Mouse (Mus musculus): Measurements from ENCODE around the gene Tstd1. TPM values are rescaled to one million over a fixed set of nuclear protein-coding genes. Genes with fewer than 3 reads are reported as not detected.
A peak's percentile ranks its signal among the peaks of the same experiment; 100 is the strongest.

Tstd1 gene
- polyA plus RNA-seq, 1 experiment from 2014 or later, result 1.6 TPM

DNA sequence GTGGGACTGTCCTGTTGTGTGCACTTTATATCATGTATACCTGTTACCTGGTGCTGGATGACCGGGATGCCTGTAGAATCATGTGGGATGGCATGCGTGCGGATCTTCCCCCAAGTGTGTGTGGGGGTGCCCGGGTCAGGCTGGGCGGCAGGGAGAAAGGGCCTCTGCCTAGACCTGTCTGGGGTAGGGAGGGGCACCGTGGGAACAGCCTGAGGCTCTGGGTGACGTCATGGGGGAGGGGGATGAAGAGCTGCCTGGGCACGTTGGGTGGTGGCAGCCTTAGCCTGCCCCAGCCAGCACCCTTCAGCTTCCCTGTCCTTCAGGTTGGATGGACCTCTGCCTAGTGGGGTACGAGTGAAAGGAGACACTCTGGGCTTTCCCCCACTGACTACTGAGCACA is 34.3 kb upstream of the Tstd1 start:
- 64% methylated on average over 9 of the region's 9 CpGs for WGBS
- H3K27me3 ChIP-seq (replicated peaks; ENCODE audit: control insufficient read depth, insufficient read depth, low read length), result peaks cover 18% of the 10 kb centered on the region

DNA sequence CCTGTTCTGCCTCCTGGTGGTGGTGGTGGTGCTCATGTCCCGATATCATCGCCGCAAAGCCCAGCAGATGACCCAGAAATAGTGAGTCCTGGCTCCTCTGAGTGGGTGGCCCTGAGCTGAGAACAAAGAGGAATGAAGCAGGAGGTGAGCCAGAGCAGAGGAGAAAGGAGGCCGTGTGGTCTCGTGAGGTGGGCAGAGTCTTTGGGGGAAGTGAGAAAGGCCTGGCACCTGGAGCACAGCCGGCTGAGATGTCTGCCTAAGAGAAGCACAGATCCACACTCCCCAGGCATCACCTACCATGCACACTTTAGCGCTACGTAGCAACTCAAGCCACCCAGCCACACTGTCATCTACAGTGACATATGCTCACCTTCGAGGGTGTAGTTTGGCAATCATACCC is 33.5 kb upstream of the Tstd1 start:
- Histone ChIP-seq H3K27ac (ENCODE audit: low read depth, low read length) (no peak overlapping the region), H3K4me2 (no peak overlapping the region), H3K9ac (ENCODE audit: low read depth, low read length) (no peak overlapping the region), H3K36me3 (ENCODE audit: control insufficient read depth, insufficient read depth, low read length) (no peaks in the 10 kb centered on the region), H3K9me3 (ENCODE audit: control insufficient read depth, low read length) (no peaks in the 10 kb centered on the region), H3K27me3 (replicated peaks; ENCODE audit: control insufficient read depth, insufficient read depth, low read length) (peaks cover 11% of the 10 kb centered on the region), H3K4me1 (replicated peaks; ENCODE audit: control insufficient read depth, insufficient read depth, low read length) (no peaks in the 10 kb centered on the region; the same call in none of the 2 replicates), H3K4me3 (ENCODE audit: low read depth, low read length) (no peak overlapping the region)
- no peak for ATAC-seq (replicated peaks; ENCODE audit: low FRiP score)
- DNase-seq (ENCODE audit: low spot score), result no peak
- 60% methylated on average over 9 of the region's 9 CpGs for WGBS

More for the DNA sequence above, 34.3 kb upstream of the Tstd1 start:
- Histone ChIP-seq H3K9ac (ENCODE audit: low read depth, low read length) (no peak overlapping the region), H3K4me3 (ENCODE audit: low read depth, low read length) (no peak overlapping the region), H3K36me3 (ENCODE audit: control insufficient read depth, insufficient read depth, low read length) (no peaks in the 10 kb centered on the region), H3K4me1 (replicated peaks; ENCODE audit: control insufficient read depth, insufficient read depth, low read length) (peaks cover 6% of the 10 kb centered on the region; the same call in 1 of the 2 replicates), H3K27ac (ENCODE audit: low read depth, low read length) (no peak overlapping the region), H3K4me2 (no peak overlapping the region), H3K9me3 (ENCODE audit: control insufficient read depth, low read length) (no peaks in the 10 kb centered on the region)
- ATAC-seq (replicated peaks; ENCODE audit: low FRiP score) (no peak), DNase-seq (ENCODE audit: low spot score) (no peak)

DNA sequence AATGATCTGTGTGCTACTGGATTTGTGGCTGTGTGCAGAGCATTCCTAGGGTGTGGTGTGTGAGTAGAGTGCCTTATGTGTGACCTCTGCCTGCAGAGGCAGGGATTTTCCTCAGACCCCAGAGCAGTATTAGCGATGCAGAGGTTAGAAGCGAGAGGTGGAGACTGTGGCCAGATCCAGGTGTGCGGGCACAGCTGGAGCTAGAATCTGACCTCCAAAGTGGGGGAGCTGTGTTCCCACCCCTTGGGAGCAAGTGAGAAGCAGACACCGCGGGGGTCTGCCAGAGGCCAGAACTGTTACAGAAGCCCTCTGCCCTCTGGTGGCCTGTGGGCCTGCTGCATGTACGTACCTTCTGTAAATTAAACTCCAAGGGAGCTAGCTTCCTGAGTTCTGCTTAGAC is 31.6 kb upstream of the Tstd1 start:
- H3K9ac ChIP-seq (ENCODE audit: low read depth, low read length), result no peak overlapping the region
- 28% methylated on average over 6 of the region's 6 CpGs for WGBS
- no peaks in the 10 kb centered on the region; the same call in none of the 2 replicates for H3K4me1 ChIP-seq (replicated peaks; ENCODE audit: control insufficient read depth, insufficient read depth, low read length)
- no peaks in the 10 kb centered on the region for H3K9me3 ChIP-seq (ENCODE audit: control insufficient read depth, low read length)
- H3K4me3 ChIP-seq (ENCODE audit: low read depth, low read length), result no peak overlapping the region
- no peaks in the 10 kb centered on the region for H3K36me3 ChIP-seq (ENCODE audit: control insufficient read depth, insufficient read depth, low read length)
- ATAC-seq (replicated peaks; ENCODE audit: low FRiP score), result no peak
- H3K4me2 ChIP-seq, result no peak overlapping the region
- H3K27ac ChIP-seq (ENCODE audit: low read depth, low read length), result no peak overlapping the region
- no peak for DNase-seq (ENCODE audit: low spot score)
- 0 out of 2 replicates have a peak, but pooled peaks cover 3% of the 10 kb centered on the region for H3K27me3 ChIP-seq (replicated peaks; ENCODE audit: control insufficient read depth, insufficient read depth, low read length)

DNA sequence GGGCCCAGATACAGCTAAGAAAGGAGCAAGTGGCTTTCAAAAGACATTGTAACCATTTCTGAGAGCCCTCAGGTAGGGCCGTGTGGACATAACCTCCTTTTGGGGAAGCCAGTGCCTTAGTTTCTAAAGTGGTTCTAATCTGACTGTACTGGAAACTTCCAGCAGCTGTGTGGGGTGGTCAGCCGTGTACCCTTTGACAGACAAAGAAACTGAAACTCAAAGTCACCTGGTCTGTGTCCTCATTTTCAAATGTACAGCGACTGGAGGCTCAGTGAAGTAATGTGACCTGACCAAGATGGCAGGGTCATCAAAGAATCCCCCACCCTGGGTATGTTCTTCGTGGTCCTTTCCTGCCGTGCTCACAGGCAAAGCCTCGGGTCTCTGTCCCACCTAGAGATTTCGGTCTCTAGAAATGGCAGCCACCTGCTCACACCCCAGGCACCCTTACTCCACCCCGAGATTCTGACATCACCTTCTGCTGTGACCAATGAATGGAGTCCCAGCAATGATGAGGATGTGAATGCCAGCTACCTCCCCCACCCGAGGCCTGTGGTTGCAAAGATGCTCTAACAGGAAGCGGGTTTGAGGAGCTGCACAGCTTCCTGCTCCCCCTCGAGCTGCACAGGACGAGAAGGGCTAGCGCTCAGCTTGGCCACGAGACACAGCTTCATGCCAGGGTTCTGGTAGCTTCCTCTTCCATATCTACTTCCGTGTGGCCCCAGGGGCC is 30.1 kb upstream of the Tstd1 start, which contains the start of gene Arhgap30:
Gene Arhgap30, plus strand, starts transcription at position 579 of the 727 bp plus-strand sequence.
- Histone ChIP-seq H3K27ac (ENCODE audit: low read depth, low read length) (no peak within 1 kb of the TSS), H3K9me3 (ENCODE audit: control insufficient read depth, low read length) (no peaks in the 10 kb centered on the region), H3K27me3 (replicated peaks; ENCODE audit: control insufficient read depth, insufficient read depth, low read length) (no peaks in the 10 kb centered on the region), H3K36me3 (ENCODE audit: control insufficient read depth, insufficient read depth, low read length) (no peaks in the 10 kb centered on the region), H3K4me3 (ENCODE audit: low read depth, low read length) (peak within 1 kb of the TSS; percentile 35), H3K4me2 (peak within 1 kb of the TSS; percentile 61), H3K4me1 (replicated peaks; ENCODE audit: control insufficient read depth, insufficient read depth, low read length) (no peaks in the 10 kb centered on the region; the same call in none of the 2 replicates), H3K9ac (ENCODE audit: low read depth, low read length) (peak within 1 kb of the TSS; percentile 43)
- WGBS, result 49% methylated on average over 15 of the region's 15 CpGs
- DNase-seq (ENCODE audit: low spot score), result no peak
- peak; percentile 55 for ATAC-seq (replicated peaks; ENCODE audit: low FRiP score)

DNA sequence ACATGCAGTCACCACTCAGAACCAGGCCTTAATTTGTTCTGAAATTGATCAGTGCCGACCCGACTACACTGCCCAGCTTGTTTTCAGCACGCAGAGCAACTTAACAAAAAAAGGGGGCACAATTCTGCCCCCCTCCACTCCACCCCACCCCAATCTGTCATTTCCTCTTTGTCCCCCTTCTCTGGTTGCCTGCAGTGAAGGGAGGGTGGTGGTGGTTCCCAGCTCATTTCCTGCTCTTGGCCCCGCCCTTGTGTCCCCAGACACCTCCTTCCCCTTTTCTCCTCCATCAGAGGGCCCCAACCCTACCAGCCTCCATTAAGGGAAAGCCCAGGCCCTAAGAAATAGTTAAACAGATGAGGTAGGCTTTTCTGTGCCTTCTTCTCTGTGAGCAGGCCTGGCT is 28.6 kb upstream of the Tstd1 start:
- H3K4me2 ChIP-seq, result peak overlapping the region; percentile 61

DNA sequence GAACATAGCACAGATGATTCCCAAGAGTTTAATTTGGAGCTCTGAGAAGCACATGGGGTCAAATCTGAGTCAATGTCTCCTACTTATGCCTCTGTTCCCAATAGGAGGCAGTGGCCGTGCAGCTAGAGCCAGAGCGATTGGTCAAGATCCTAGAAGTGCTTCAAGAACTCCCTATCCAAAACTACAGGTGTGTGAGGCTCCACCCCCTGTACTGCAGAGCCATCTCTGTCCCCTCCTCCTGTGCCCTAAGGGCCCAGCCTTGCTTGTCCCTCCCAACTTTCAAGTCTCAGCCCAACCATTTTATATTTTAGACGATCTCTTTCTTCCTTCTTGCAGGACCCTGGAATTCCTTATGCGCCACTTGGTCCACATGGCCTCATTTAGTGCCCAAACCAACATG is 16.9 kb upstream of the Tstd1 start:
- ATAC-seq (replicated peaks; ENCODE audit: low FRiP score), result no peak
- Histone ChIP-seq H3K36me3 (ENCODE audit: control insufficient read depth, insufficient read depth, low read length) (no peaks in the 10 kb centered on the region), H3K27me3 (replicated peaks; ENCODE audit: control insufficient read depth, insufficient read depth, low read length) (no peaks in the 10 kb centered on the region), H3K4me3 (ENCODE audit: low read depth, low read length) (no peak overlapping the region), H3K9me3 (ENCODE audit: control insufficient read depth, low read length) (no peaks in the 10 kb centered on the region), H3K27ac (ENCODE audit: low read depth, low read length) (no peak overlapping the region), H3K4me1 (replicated peaks; ENCODE audit: control insufficient read depth, insufficient read depth, low read length) (no peaks in the 10 kb centered on the region), H3K4me2 (no peak overlapping the region), H3K9ac (ENCODE audit: low read depth, low read length) (no peak overlapping the region)
- no peak for DNase-seq (ENCODE audit: low spot score)
- 75% methylated on average over 4 of the region's 4 CpGs for WGBS

More for the DNA sequence above, 28.6 kb upstream of the Tstd1 start:
- peak; percentile 46; the same call in 1 of the 2 replicates for ATAC-seq (replicated peaks; ENCODE audit: low FRiP score)
- 46% methylated on average over 4 of the region's 4 CpGs for whole genome bisulfite sequencing
- no peak for DNase-seq (ENCODE audit: low spot score)
- H3K9ac ChIP-seq (ENCODE audit: low read depth, low read length), result no peak overlapping the region; the same call in 1 of the 2 replicates
- H3K9me3 ChIP-seq (ENCODE audit: control insufficient read depth, low read length), result no peaks in the 10 kb centered on the region
- peak overlapping the region; percentile 35 for H3K4me3 ChIP-seq (ENCODE audit: low read depth, low read length)
- H3K36me3 ChIP-seq (ENCODE audit: control insufficient read depth, insufficient read depth, low read length), result no peaks in the 10 kb centered on the region
- no peaks in the 10 kb centered on the region; the same call in none of the 2 replicates for H3K4me1 ChIP-seq (replicated peaks; ENCODE audit: control insufficient read depth, insufficient read depth, low read length)
- H3K27me3 ChIP-seq (replicated peaks; ENCODE audit: control insufficient read depth, insufficient read depth, low read length), result no peaks in the 10 kb centered on the region
- H3K27ac ChIP-seq (ENCODE audit: low read depth, low read length), result no peak overlapping the region

DNA sequence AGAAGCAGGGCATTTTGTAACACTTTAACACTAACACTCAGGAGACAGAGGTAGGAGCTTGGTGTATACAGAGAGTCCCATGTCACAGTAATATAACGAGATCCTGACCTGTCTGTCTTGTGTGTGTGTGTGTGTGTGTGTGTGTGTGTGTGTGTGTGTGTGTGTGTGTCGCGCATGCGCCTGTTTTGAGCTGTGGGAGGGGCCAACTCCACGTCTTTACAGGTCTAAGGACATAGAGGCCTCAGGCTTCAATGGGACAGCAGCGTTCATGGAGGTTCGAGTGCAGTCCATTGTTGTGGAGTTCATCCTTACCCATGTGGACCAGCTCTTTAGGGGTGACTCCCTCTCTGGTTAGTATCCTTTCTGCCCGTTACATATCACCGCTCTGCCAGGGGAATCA is 15.7 kb upstream of the Tstd1 start:
- no peak overlapping the region for H3K27ac ChIP-seq (ENCODE audit: low read depth, low read length)
- H3K36me3 ChIP-seq (ENCODE audit: control insufficient read depth, insufficient read depth, low read length), result no peaks in the 10 kb centered on the region
- no peak overlapping the region for H3K4me3 ChIP-seq (ENCODE audit: low read depth, low read length)
- no peaks in the 10 kb centered on the region for H3K27me3 ChIP-seq (replicated peaks; ENCODE audit: control insufficient read depth, insufficient read depth, low read length)
- no peak for ATAC-seq (replicated peaks; ENCODE audit: low FRiP score)
- no peak overlapping the region for H3K9ac ChIP-seq (ENCODE audit: low read depth, low read length)
- H3K4me2 ChIP-seq, result no peak overlapping the region
- 82% methylated on average over 7 of the region's 9 CpGs for WGBS
- H3K9me3 ChIP-seq (ENCODE audit: control insufficient read depth, low read length), result no peaks in the 10 kb centered on the region
- no peak for DNase-seq (ENCODE audit: low spot score)
- no peaks in the 10 kb centered on the region for H3K4me1 ChIP-seq (replicated peaks; ENCODE audit: control insufficient read depth, insufficient read depth, low read length)

DNA sequence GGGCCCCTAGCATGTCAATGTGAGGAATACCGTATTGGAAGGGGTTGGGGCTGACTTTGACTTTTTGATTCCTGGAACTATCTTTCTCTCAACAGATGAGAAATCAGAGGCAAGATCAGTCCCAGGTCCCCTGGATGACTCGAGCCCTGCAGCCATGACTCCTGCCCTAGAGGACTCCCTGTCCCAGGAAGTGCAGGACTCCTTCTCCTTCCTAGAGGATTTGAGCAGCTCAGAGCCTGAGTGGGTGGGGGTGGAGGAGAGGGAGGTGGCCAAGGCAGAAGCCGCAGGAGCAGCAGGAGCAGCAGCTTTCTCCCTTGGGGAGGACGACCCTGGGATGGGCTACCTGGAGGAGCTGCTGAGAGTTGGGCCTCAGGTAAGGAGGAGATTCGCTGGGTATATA is 11.4 kb upstream of the Tstd1 start:
- no peak overlapping the region for H3K4me3 ChIP-seq (ENCODE audit: low read depth, low read length)
- no peak overlapping the region for H3K27ac ChIP-seq (ENCODE audit: low read depth, low read length)
- ATAC-seq (replicated peaks; ENCODE audit: low FRiP score), result no peak
- no peaks in the 10 kb centered on the region for H3K27me3 ChIP-seq (replicated peaks; ENCODE audit: control insufficient read depth, insufficient read depth, low read length)
- WGBS, result 81% methylated on average over 5 of the region's 5 CpGs
- H3K9ac ChIP-seq (ENCODE audit: low read depth, low read length), result no peak overlapping the region
- H3K9me3 ChIP-seq (ENCODE audit: control insufficient read depth, low read length), result no peaks in the 10 kb centered on the region
- no peaks in the 10 kb centered on the region for H3K4me1 ChIP-seq (replicated peaks; ENCODE audit: control insufficient read depth, insufficient read depth, low read length)
- no peaks in the 10 kb centered on the region for H3K36me3 ChIP-seq (ENCODE audit: control insufficient read depth, insufficient read depth, low read length)
- DNase-seq (ENCODE audit: low spot score), result no peak
- H3K4me2 ChIP-seq, result no peak overlapping the region

DNA sequence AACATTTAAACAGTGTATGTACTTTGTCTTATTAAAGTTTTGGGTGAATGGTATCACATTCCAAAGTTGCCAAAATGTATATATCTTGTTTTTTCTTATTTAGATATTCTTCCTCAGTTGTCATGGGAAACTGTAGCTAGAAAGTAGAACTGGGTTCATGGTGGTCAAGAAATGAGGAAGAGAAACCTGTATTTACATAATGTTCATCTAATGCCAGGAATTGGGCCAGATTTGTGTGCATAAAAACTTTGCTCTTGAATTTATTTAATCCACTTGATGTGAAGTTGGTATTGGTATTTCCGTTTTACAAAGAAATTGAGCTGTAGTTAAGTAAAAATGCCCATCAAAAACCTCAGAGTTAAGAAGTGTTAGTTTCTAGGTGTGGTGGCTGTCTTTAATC is 8.4 kb upstream of the Tstd1 start:
- Histone ChIP-seq H3K9me3 (ENCODE audit: control insufficient read depth, low read length) (no peaks in the 10 kb centered on the region), H3K36me3 (ENCODE audit: control insufficient read depth, insufficient read depth, low read length) (0 out of 2 replicates have a peak, but pooled peaks cover 2% of the 10 kb centered on the region), H3K27ac (ENCODE audit: low read depth, low read length) (no peak overlapping the region), H3K4me2 (no peak overlapping the region), H3K4me1 (replicated peaks; ENCODE audit: control insufficient read depth, insufficient read depth, low read length) (peaks cover 18% of the 10 kb centered on the region), H3K9ac (ENCODE audit: low read depth, low read length) (no peak overlapping the region), H3K4me3 (ENCODE audit: low read depth, low read length) (no peak overlapping the region), H3K27me3 (replicated peaks; ENCODE audit: control insufficient read depth, insufficient read depth, low read length) (no peaks in the 10 kb centered on the region)
- DNase-seq (ENCODE audit: low spot score) (no peak), ATAC-seq (replicated peaks; ENCODE audit: low FRiP score) (no peak)
- WGBS, result 75% methylated on average over 1 of the region's 1 CpGs
